Mouse (Mus musculus) limb, embryonic 15.5 days (tissue): ENCODE measurements around the gene Cryab. TPM values are rescaled to one million over a fixed set of nuclear protein-coding genes. Genes with fewer than 3 reads are reported as not detected.
A peak's percentile ranks its signal among the peaks of the same experiment; 100 is the strongest.

ENCODE experiments used
- ATAC-seq: fragments of 200-750 bp; cut with Nextera tagmentation; 2 replicates; pipeline ENCODE4 v1.8.0; 2017; ENCODE audit warnings: low read depth, moderate TSS enrichment; ENCODE audit not compliant: insufficient number of reproducible peaks, low FRiP score, low TSS enrichment
- H3K27ac ChIP-seq: fragments of 300-500 bp; sonication (generic); 2 replicates; pipeline ENCODE4 v1.5.1; 2015; ENCODE audit warnings: moderate library complexity, mild to moderate bottlenecking, inconsistent platforms
- H3K27me3 ChIP-seq: fragments of 300-500 bp; sonication (generic); 2 replicates; pipeline ENCODE4 v1.6.1; 2015; ENCODE audit warnings: inconsistent platforms
- H3K36me3 ChIP-seq: fragments of 300-500 bp; sonication (generic); 2 replicates; pipeline ENCODE4 v1.6.1; 2015; ENCODE audit warnings: inconsistent platforms
- H3K4me1 ChIP-seq: fragments of 300-500 bp; sonication (generic); 2 replicates; pipeline ENCODE4 v1.6.1; 2015; ENCODE audit warnings: inconsistent platforms
- H3K4me2 ChIP-seq: fragments of 300-500 bp; sonication (generic); 2 replicates; pipeline ENCODE4 v1.6.1; 2015; ENCODE audit warnings: mild to moderate bottlenecking, inconsistent platforms
- H3K4me3 ChIP-seq: fragments of 300-500 bp; sonication (generic); 2 replicates; pipeline ENCODE4 v1.5.1; 2015; ENCODE audit warnings: mild to moderate bottlenecking, inconsistent platforms
- H3K9ac ChIP-seq: fragments of 300-500 bp; sonication (generic); 2 replicates; pipeline ENCODE4 v1.6.1; 2015; ENCODE audit warnings: inconsistent platforms
- H3K9me3 ChIP-seq: fragments of 300-500 bp; sonication (generic); 2 replicates; pipeline ENCODE4 v1.6.1; 2016; ENCODE audit warnings: inconsistent platforms
- WGBS: fragments of 180-500 bp; shearing (Covaris S2); methylation state at CpG from one replicate; pipeline ENCODE4 v1.1.7; 2015; 5-methylcytosine and 5-hydroxymethylcytosine counted together
- polyA plus RNA-seq: library from polyadenylated mRNA; unstranded; fragments of >200 nt; fragmentation: Nextera tagmentation; extraction: Ambion mirVana; gene quantifications from 2 replicates; pipeline ENCODE4 v1.2.1, GENCODE M21; 2015

Cryab gene
- polyA plus RNA-seq, 1 experiment from 2014 or later, result 123 TPM

DNA sequence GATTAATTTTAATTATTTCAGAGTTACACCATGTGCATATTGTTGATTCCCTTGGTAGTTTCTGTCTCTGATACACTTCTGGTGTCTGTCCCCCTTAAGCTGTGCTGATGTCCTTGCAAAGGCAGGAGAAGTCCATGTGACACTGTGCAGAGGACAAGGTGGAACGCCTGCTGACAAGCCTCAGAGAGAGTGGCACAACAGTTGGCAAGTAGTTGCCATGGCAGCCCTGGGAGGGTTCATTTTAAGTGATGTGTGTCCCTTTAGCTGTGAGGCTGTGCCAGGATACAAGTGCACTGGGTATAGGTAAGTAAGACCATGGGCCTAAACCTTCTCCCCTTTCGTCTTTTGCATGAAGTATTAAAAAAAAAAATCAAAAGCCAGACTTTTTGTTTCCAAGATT lies 18.9 kb downstream of the Cryab start:
- H3K4me2 ChIP-seq, result no peak overlapping the region
- no peak overlapping the region for H3K9ac ChIP-seq
- H3K9me3 ChIP-seq, result no peaks in the 10 kb centered on the region
- no peak overlapping the region for H3K27ac ChIP-seq
- H3K36me3 ChIP-seq, result peaks cover 9% of the 10 kb centered on the region; the same call in 1 of the 2 replicates
- H3K27me3 ChIP-seq, result no peaks in the 10 kb centered on the region
- peaks cover 12% of the 10 kb centered on the region for H3K4me1 ChIP-seq
- 82% methylated on average over 2 of the region's 2 CpGs for WGBS
- no peak overlapping the region for H3K4me3 ChIP-seq
- no peak for ATAC-seq

DNA sequence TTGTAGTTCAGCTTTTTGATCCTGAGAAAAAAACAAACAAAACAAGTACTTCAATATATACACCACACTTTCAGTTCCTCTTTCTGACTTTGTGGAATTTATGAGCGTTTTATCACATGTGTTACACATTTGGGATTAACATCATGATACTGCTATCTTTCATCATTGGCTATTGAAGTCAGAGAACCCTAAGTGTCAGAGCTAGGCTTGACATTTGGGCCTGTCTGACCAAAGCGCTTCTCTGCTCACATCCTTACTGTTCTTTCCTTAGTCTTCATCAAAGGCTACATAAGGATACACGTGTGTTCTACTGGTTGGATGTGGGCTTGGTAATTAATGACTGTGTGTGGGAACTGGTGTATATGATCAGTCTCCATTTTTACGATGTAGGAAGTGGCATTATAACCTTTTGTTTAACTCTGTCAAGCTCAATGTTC lies 22.9 kb downstream of the Cryab start:
- H3K9ac ChIP-seq, result no peak overlapping the region
- H3K36me3 ChIP-seq, result peaks cover 14% of the 10 kb centered on the region; the same call in 1 of the 2 replicates
- peak overlapping the region; percentile 76 for H3K4me2 ChIP-seq
- 0 out of 2 replicates have a peak overlapping the region, but pooled peaks have one; percentile 91 for H3K4me3 ChIP-seq
- peaks cover 12% of the 10 kb centered on the region for H3K4me1 ChIP-seq
- H3K9me3 ChIP-seq, result no peaks in the 10 kb centered on the region
- no peaks in the 10 kb centered on the region for H3K27me3 ChIP-seq
- no peak overlapping the region for H3K27ac ChIP-seq
- no peak for ATAC-seq
- WGBS, result 59% methylated on average over 4 of the region's 4 CpGs

- Histone ChIP-seq H3K27ac (peak within 1 kb of the TSS; percentile 90), H3K9me3 (no peaks in the 10 kb centered on the region), H3K36me3 (peaks cover 24% of the 10 kb centered on the region), H3K4me1 (peaks cover 7% of the 10 kb centered on the region), H3K4me3 (peak within 1 kb of the TSS; percentile 91), H3K27me3 (no peaks in the 10 kb centered on the region), H3K4me2 (peak within 1 kb of the TSS; percentile 76), H3K9ac (peak within 1 kb of the TSS; percentile 94)
- ATAC-seq, result peak; percentile 72
- WGBS, result under 1% methylated on average over 51 of the region's 51 CpGs
Observed at GRCm38 (mm10) chr9:50774991-50775612, 24.0 kb downstream of the Cryab start, which contains the start of the genes Alg9 and 1110032A03Rik. Gene Alg9 (plus strand): TSS chr9:50775019. Gene 1110032A03Rik (minus strand): TSS chr9:50775520.

- peak overlapping the region; percentile 94 for H3K9ac ChIP-seq
- H3K36me3 ChIP-seq, result peaks cover 28% of the 10 kb centered on the region
- peak overlapping the region; percentile 90 for H3K27ac ChIP-seq
- ATAC-seq, result no peak
- peaks cover 7% of the 10 kb centered on the region for H3K4me1 ChIP-seq
- under 1% methylated on average over 30 of the region's 30 CpGs for WGBS
- no peaks in the 10 kb centered on the region for H3K9me3 ChIP-seq
- H3K4me3 ChIP-seq, result peak overlapping the region; percentile 91
- H3K4me2 ChIP-seq, result peak overlapping the region; percentile 76
- no peaks in the 10 kb centered on the region for H3K27me3 ChIP-seq
Observed at GRCm38 (mm10) chr9:50775662-50776126, 24.6 kb downstream of the Cryab start.

DNA sequence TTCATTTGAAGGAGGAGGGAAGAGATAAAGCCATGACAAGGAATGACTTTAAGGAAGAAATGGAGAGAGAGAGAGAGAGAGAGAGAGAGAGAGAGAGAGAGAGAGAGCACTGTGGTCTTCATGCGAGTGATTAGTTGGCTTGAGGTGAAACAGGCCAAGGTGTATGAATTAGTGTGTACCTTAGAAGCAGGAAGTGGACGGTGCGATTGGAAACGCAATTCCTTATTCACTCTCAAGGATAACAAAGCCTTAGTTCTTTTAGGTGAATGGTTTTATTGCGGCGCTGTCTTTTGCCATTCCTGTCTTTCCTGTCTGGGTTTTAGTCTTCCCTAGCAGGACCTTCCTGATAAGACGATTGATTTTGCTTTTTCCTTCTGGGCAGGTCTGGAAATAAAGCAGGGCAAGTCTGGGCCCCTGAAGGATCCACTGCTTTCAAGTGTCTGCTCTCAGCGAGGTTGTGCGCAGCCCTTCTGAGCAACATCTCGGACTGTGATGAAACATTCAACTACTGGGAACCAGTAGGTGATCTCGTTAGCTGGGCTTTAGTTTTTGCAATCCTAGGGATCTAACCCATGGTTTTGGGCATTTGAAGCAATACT lies 25.1 kb downstream of the Cryab start:
- ATAC-seq, result no peak
- peaks cover 7% of the 10 kb centered on the region for H3K4me1 ChIP-seq
- H3K4me2 ChIP-seq, result peak overlapping the region; percentile 76
- peaks cover 31% of the 10 kb centered on the region for H3K36me3 ChIP-seq
- no peaks in the 10 kb centered on the region for H3K9me3 ChIP-seq
- H3K27me3 ChIP-seq, result no peaks in the 10 kb centered on the region
- peak overlapping the region; percentile 94; the same call in 1 of the 2 replicates for H3K9ac ChIP-seq
- peak overlapping the region; percentile 90; the same call in 1 of the 2 replicates for H3K27ac ChIP-seq
- peak overlapping the region; percentile 91 for H3K4me3 ChIP-seq
- 51% methylated on average over 11 of the region's 11 CpGs for WGBS

DNA sequence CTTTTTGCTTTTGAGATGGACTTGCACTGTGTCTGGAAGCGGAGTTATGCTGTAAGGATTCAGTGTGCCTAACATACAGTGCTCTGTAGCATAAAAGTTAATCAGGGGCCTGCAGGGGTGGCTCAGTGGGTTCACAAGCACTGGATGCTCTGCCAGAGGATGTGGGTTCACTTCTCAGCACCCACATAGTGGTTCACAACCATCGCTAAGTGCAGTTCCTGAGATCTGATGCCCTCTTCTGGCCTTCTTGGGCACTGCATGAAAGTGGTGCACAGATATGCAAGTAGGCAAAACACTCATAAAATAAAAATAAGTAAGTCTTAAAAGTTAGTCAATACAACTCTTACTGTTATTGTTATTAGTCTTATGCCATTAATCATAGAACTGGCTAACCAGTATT lies 31.0 kb downstream of the Cryab start:
- 77% methylated on average over 2 of the region's 2 CpGs for WGBS
- no peak overlapping the region for H3K9ac ChIP-seq
- H3K27ac ChIP-seq, result no peak overlapping the region
- H3K27me3 ChIP-seq, result no peaks in the 10 kb centered on the region
- no peak overlapping the region for H3K4me2 ChIP-seq
- no peak overlapping the region for H3K4me3 ChIP-seq
- no peaks in the 10 kb centered on the region for H3K9me3 ChIP-seq
- no peak for ATAC-seq
- peaks cover 75% of the 10 kb centered on the region for H3K36me3 ChIP-seq
- no peaks in the 10 kb centered on the region for H3K4me1 ChIP-seq

- no peak for ATAC-seq
Observed at GRCm38 (mm10) chr9:50795266-50795665, 44.1 kb downstream of the Cryab start.

DNA sequence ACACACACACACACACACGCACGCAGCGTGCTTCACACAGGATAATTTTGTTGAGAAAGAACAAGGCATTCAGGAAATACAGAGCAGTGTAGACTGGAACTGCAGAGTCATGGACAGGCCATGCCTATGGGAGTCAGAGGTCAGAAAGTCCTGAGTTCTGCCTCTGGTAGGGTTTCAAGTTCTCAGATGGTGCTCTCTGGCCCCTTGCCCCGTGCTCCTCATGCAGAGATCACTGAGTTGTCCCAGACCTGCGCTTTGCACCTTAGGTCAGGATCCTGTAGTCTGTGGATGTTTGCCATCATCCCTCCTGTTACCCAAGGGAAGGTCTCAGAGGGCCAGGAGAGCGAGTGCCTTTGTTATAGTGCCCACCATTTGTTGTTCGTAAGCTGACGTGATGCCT lies 45.7 kb downstream of the Cryab start:
- 85% methylated on average over 8 of the region's 8 CpGs for WGBS
- Histone ChIP-seq H3K27me3 (no peaks in the 10 kb centered on the region), H3K27ac (no peak overlapping the region), H3K4me3 (no peak overlapping the region), H3K9ac (no peak overlapping the region), H3K9me3 (no peaks in the 10 kb centered on the region), H3K4me2 (no peak overlapping the region), H3K4me1 (no peaks in the 10 kb centered on the region), H3K36me3 (peaks cover 69% of the 10 kb centered on the region)
- no peak for ATAC-seq

More at GRCm38 (mm10) chr9:50795266-50795665, 44.1 kb downstream of the Cryab start:
- H3K9ac ChIP-seq, result no peak overlapping the region
- 84% methylated on average over 3 of the region's 3 CpGs for WGBS
- H3K4me2 ChIP-seq, result no peak overlapping the region
- H3K4me1 ChIP-seq, result no peaks in the 10 kb centered on the region
- H3K4me3 ChIP-seq, result no peak overlapping the region
- no peaks in the 10 kb centered on the region for H3K9me3 ChIP-seq
- no peak overlapping the region for H3K27ac ChIP-seq
- H3K36me3 ChIP-seq, result peaks cover 69% of the 10 kb centered on the region
- no peaks in the 10 kb centered on the region for H3K27me3 ChIP-seq

DNA sequence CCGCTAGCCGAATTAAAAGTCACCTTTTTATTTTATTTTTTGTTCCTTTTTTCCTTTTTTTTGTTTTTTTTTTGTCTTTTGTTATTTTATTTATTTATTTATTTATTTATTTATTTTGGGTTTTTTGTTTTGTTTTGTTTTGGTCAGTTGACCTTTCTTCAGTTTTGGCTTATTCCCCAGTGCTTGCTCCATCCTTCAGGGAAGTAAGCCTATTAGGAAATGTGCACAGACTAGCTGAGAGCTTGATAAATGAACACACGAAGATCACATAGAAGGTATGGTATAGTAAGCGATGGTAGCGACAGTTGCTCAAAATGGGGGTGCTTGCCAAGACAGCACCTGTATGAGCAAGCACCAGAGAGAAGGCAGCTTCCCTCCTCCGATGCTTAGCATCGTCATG lies 46.5 kb downstream of the Cryab start:
- Histone ChIP-seq H3K36me3 (peaks cover 67% of the 10 kb centered on the region), H3K4me3 (no peak overlapping the region), H3K4me2 (no peak overlapping the region), H3K27ac (no peak overlapping the region), H3K4me1 (no peaks in the 10 kb centered on the region), H3K9me3 (no peaks in the 10 kb centered on the region), H3K27me3 (no peaks in the 10 kb centered on the region), H3K9ac (no peak overlapping the region)
- WGBS, result 91% methylated on average over 7 of the region's 7 CpGs
- ATAC-seq, result no peak

DNA sequence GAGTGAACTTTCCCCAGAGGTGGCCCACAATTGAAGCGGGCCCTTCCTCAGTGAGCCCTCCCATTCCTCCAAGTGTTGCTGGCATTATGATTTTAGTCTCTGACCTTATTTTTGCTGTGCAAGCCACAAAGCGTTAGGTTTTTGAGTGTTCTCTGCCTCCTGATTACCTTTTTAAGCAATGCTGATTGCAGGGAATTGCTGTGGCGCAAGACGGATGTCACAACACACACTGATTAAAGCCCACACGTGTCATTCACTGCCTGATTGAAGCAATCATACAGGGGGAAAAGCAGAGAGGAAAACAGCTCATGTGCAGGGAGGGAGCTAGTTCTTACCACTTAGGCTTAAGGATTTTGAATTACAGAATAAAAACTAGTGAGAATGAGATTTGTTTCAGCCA lies 47.2 kb downstream of the Cryab start:
- H3K36me3 ChIP-seq, result peaks cover 72% of the 10 kb centered on the region
- whole genome bisulfite sequencing, result 79% methylated on average over 5 of the region's 5 CpGs
- ATAC-seq, result no peak

GRCm38 (mm10) chr9:50800985-50801384 lies 49.9 kb downstream of the Cryab start:
- no peaks in the 10 kb centered on the region for H3K9me3 ChIP-seq
- no peak overlapping the region for H3K9ac ChIP-seq
- H3K27ac ChIP-seq, result no peak overlapping the region
- ATAC-seq, result no peak
- no peak overlapping the region for H3K4me2 ChIP-seq
- no peaks in the 10 kb centered on the region for H3K27me3 ChIP-seq
- H3K4me3 ChIP-seq, result no peak overlapping the region
- H3K4me1 ChIP-seq, result no peaks in the 10 kb centered on the region
- peaks cover 78% of the 10 kb centered on the region for H3K36me3 ChIP-seq
- WGBS, result 58% methylated on average over 2 of the region's 2 CpGs

More for the DNA sequence above, 47.2 kb downstream of the Cryab start:
- no peaks in the 10 kb centered on the region for H3K4me1 ChIP-seq
- H3K27me3 ChIP-seq, result no peaks in the 10 kb centered on the region
- H3K4me3 ChIP-seq, result no peak overlapping the region
- no peak overlapping the region for H3K9ac ChIP-seq
- no peaks in the 10 kb centered on the region for H3K9me3 ChIP-seq
- H3K27ac ChIP-seq, result no peak overlapping the region
- no peak overlapping the region for H3K4me2 ChIP-seq

DNA sequence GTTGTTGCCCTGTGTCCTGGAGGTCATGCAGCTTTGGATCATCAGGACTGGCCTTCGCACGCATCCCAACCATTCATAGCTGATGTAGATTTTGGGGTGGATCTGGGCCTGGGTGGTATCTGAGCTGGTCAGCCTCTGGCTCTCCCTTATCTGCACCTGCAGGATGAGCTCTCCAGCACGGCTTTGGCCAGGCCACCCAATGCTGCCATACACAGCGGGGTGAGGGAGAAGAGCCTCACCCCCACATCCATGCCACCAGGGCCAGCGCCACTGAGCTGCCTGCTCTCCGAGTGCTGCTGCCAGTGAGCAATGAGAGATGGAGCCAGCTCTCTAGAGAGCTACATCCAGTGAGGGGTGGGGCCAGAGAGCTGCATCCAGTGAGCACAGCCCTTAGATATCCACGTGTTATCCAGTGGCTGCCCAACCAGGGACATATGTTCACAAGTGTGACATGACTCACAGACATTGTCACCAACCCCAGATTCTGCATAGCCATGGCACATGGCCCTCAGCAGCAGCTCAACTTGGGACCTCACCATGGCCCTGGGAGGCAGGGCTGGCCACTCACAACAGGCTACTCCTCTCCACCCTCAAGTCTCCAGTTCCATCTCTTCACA lies 52.0 kb downstream of the Cryab start:
- Histone ChIP-seq H3K27me3 (no peaks in the 10 kb centered on the region), H3K4me2 (no peak overlapping the region), H3K4me3 (no peak overlapping the region), H3K9me3 (no peaks in the 10 kb centered on the region), H3K9ac (no peak overlapping the region), H3K27ac (no peak overlapping the region), H3K36me3 (peaks cover 78% of the 10 kb centered on the region), H3K4me1 (no peaks in the 10 kb centered on the region)
- 85% methylated on average over 7 of the region's 7 CpGs for WGBS
- no peak for ATAC-seq
